Mouse (Mus musculus) large intestine, adult 2 months (tissue): ENCODE data around the gene Amh. TPM values are rescaled to one million over a fixed set of nuclear protein-coding genes. Genes with fewer than 3 reads are reported as not detected.

Source experiments
- DNase-seq: peaks from one replicate; pipeline ENCODE4 v3.0.0-alpha.2; 2012; ENCODE audit warnings: low read depth, low spot score
- WGBS: fragments of 180-500 bp; shearing (Covaris S2); methylation state at CpG from one replicate; pipeline ENCODE4 v1.1.7; 2018; 5-methylcytosine and 5-hydroxymethylcytosine counted together
- polyA plus RNA-seq: library from polyadenylated mRNA; depleted of rRNA; stranded (reverse); fragments of >200 nt; gene quantifications from 2 replicates; pipeline ENCODE4 v1.2.3, GENCODE M21; 2012

Gene Amh
- polyA plus RNA-seq, 1 experiment, result 0.63 TPM

DNA sequence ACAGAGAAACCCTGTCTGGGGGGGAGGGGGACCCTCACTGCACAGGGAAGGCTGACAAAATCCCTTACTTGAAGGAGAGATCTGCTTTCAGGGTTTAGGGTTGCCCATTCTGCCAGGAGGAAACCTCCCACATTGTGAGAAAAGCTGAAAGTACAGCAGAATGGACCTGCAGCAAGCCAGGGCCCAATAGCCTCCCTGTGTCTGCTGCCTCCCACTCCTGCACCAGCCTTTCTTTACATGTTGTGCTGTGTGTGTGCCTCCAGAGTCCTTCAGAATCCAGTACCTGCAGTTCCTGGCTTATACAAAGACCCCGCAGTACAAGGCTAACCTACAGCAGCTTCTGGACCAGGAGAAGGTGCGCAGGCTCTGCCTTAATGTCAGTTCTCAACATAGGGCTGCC lies 20.7 kb upstream of the Amh start:
- no peak for DNase-seq
- WGBS, result 95% methylated on average over 2 of the region's 2 CpGs

DNA sequence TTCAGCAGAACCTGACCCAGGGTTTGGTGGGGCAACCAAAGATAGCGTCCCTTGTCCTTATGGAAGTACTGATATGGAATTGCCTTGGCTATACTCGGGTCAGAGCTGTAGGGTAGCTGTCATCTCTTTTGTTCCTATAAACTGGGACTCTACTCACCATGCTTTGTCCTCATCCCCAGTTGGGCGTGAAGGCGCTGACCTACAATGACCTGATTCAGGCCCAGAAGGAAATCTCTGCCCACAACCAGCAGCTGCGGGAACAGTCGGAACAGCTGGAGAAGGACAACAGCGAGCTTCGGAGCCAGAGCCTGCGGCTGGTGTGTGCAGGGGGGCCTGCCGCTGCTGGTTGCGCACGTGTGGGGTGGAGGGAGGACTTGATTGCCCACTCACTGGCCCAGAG lies 20.2 kb upstream of the Amh start:
- WGBS, result 90% methylated on average over 12 of the region's 12 CpGs
- DNase-seq, result no peak

DNA sequence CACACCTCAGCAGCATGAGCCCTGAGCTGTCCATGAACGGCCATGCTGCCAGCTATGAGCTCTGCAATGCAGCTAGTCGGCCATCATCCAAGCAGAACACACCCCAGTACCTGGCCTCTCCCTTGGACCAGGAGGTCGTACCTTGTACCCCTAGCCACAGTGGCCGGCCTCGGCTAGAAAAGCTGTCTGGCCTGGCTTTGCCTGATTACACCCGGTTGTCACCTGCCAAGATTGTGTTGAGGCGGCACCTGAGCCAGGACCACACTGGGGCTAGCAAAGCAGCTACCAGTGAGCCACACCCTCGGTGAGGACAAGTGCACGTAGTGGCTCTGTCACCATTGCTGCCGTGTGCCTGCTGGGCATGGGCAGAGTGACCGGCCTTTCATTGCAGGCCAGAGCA lies 19.1 kb upstream of the Amh start:
- WGBS, result 89% methylated on average over 11 of the region's 11 CpGs
- DNase-seq, result no peak

DNA sequence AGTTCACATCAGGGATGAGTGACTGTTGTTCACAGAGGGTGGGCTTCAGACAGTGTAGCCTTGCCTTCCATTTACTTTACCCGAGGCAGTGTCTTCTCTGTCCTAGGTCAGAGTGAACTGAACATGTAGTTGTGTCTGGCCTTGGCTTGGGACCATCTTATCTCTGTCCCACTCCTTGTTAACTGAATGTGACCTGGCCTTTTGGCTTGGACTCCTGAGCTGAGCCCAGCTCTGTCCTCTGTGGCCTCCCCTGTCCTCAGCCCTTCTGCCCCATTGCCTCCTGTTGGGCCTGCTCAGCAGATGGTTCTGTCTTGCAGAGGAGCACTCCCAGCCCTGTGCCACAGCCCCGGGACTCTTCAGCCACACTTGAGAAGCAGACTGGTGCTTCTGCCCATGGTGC lies 17.5 kb upstream of the Amh start:
- DNase-seq, result no peak
- 82% methylated on average over 2 of the region's 2 CpGs for WGBS

DNA sequence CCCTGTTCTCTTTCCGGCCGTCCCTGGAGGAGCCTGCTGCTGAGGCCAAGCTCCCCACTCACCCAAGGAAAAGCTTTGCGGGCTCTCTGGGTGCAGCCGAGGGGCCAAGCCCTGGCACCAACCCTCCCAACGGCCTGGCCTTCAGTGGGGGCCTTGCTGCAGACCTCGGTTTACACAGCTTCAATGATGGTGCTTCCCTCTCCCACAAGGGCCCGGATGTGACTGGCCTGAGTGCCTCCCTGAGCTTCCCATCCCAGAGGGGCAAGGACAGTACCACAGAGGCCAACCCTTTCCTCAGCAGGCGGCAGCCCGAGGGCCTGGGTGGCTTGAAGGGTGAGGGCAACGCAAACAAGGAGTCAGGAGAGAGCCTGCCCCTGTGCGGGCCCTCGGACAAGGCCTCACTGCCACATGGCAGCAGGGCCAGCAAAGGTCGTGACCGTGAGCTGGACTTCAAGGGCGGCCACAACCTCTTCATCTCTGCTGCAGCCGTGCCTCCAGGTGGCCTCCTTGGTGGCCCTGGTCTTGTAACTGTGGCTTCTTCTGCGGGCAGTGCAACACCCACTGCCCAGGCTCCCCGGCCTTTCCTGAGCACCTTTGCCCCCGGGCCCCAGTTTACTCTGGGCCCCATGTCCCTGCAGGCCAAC lies 14.2 kb upstream of the Amh start:
- DNase-seq, result no peak

DNA sequence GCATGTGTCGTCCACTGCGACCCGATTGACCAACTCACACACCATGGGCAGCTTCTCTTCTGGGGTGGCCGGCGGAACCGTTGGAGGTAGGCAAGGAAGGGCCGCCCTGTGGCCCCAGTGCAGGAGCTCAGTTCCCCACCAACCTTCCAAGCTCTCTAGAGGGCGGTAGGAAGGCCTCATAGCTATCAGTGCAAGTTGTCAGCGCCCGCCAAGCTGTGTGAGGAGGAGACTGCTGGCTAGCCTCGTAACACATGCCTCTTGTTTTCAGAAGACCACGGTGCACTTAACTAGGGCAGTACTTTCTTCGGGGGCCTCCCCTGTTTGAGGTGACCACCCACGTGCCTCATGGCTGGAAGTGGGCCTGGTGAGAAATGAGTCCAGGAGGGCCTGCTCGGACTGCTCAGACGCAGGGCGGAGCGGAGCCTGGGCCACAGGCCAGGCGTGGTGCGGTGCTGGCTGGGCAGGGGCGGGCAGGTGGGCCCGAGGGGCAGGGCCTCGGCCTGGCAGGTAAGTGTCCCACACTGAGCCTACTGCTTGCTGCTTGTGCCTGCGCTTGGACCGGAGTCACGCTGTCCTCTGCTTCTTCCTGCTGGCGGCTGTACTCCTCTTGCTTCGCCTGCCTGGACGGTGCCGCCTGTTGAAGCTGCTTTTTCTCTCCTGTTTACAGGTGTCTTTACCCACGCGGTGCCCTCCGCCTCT lies 13.4 kb upstream of the Amh start:
- no peak for DNase-seq
- WGBS, result 82% methylated on average over 33 of the region's 33 CpGs

More for the DNA sequence above, 14.2 kb upstream of the Amh start:
- 87% methylated on average over 19 of the region's 19 CpGs for WGBS

DNA sequence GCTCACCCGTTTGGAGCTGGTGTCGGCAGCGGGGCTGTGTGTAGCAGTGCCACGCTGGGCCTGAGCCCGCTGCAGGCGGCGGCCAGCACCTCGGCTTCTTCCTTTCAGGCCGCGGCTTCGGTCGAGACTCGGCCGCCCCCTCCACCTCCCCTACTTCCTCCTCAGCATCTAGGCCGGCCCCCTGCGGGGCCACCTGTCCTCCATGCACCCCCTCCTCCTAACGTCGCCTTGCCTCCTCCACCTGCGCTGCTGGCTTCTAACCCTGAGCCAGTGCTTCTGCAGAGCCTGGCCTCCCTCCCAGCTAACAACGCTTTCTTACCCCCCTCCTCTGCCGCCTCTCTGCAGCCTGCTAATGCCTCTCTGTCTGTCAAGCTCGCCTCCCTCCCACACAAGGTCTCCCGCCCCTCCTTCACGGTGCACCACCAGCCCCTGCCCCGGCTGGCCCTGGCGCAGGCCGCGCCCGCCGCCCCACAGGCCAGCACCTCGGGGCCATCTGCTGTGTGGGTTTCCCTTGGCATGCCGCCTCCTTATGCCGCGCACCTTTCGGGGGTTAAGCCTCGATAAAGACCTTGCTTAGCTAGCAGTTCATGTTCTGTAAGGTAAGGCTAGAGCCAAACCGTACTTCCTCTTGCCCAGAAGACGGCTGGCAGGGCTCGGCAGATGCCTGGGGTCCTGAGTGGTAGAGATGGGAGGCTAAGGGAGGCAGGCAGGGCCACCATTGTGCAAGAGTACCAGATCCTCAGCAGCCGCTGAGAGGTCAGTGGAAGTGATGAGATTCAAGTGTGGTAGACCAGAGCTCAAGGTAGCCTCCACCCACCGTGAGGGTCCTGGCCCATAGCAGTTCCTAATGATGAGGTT lies 12.6 kb upstream of the Amh start:
- 74% methylated on average over 41 of the region's 41 CpGs for WGBS
- DNase-seq, result no peak

DNA sequence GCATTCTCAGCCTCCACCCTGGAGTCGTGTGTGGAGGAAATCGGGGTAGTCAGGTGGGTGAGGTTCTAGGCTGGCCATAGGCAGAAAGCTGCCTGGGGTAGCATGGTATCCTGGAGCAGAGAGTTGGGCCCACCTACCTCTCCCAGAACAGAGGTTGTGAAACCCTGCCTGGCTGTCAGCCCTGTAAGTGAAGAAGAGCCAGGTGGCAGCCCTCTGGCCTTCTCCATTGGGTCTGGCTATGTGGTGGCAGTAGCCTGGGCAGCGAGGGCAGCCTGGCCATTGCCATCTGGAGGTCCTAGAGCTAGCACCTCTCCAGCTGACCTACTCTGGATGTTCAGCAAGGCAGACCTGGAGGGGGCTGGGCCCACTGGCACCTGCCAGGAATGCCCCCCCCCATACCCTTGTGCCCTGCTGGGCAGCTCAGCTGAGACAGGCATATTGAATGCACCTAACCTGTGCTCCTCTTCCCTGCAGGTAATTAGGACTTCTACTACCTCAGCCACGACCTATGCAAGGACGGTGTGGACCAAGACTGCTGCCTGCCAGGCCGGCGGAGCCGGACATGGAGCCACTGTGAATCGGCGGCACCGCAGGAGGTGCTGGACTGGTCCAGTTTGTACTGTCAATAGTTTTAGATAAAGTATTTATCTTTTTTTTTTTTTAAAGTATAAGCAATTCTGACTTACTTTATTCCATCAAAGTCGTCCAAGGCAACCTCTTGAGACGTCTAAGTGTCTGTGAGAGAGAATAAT lies 11.8 kb upstream of the Amh start:
- DNase-seq, result no peak
- WGBS, result 88% methylated on average over 13 of the region's 13 CpGs

DNA sequence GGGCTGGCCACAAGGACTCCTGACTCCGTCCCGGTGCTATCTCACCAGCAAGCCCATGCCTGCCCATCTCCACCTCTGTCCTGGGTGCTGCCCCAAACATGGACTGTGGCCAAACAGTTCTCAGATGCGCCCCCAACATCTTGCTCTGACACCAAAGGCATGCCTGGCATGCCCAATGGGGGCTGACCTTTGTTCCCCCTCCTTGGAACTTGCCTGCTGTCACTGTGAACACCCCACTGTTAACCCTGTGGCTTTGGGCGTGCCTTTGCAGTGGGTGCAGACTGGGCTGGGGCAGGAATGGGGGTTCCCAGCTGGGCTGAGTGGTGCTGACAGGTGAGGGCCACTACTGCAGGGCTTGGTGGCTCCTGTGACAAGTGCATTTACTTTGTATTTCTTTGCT lies 11.2 kb upstream of the Amh start:
- WGBS, result 75% methylated on average over 4 of the region's 4 CpGs
- no peak for DNase-seq

DNA sequence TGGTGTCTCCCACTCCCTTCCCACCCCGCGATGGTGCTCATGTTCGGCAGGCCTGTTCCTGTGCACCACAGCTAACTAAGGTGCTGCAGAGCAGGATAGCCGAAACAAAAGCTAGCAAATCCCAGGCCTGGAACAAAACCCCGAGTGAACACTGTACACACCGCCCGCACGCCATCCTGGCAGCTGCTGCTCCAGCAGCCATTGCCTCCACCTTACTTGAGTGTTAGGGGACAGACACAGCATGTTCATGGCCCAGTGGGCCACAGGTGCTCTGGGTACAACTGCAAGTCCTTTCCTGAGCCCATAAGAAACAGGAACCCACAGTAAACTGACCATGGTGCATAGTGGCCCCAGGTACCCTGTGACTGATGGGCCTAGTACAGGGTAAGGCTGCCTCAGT lies 10.3 kb upstream of the Amh start:
- no peak for DNase-seq
- 90% methylated on average over 8 of the region's 8 CpGs for WGBS

DNA sequence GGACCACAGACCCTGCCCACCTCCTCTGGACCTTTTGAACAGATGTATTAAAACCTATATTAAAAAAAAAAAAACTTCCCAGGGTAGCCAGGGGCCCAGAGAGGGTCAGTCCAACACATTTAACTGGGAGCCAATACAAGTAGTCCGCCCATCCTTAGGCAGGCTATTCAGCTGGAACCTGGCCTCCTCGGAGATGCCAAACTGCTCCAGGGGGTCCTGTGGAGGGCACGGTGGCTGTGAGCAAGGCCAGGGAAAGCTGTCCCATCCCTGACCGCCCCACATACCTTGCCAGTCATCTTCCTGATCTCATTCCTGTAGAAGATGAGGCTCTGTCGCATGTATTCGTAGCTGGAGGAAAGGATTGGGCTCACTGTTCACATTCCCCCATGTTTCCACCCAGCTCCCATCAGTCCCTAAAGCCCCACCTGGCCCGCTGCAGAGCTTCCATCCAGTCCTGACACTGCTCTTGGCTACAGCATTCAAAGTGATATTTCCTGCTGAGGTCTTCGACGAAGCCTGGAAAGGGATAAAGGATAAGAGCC lies 8.7 kb upstream of the Amh start:
- WGBS, result 78% methylated on average over 9 of the region's 9 CpGs
- DNase-seq, result no peak

DNA sequence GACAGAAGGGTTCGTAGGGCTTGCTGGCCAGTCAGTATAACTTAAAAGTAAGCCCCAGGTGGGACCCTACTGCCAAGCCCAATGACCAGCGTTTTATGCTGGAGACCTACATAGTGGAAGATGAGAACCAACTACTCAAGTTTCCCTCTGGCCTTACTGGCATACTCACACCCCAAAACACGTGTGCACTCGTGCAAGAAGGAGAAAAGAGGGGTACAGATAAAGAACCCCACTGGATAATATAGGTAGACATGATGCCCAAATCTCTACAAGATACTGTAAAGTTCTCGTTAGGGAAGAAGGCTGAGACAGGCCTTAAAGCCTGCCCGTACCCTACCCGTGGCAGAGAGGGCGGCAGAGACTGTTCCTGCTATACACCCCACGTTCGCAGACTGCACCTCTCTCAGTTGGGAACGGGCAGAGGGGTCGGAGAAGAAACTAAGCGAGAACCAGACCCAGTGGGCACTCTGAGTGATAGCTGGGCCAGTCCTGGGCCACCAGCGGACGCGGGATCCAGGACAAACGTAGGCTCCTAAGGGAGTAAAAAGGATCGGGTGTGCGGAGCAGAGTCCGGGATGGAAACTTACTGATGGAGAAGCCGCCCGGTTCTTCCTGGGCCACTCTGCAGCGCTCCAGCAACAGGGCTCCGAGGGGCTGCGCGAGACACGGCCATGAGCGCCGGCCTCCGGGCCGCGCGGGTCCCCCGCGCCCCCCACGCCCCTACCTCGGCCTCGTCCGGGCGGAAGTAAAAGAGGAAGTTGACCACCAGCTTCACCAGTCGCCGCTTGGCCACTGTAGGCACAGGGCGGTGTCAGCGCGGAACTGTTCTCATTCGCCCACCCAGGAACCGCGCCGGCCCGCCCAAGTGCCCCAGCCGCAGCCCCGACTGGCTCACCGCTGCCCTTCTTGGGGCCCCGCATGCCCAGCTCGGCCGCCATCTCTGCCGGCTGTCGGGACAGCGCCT lies 7.6 kb upstream of the Amh start:
- no peak for DNase-seq
- WGBS, result 1% methylated on average over 55 of the region's 59 CpGs

DNA sequence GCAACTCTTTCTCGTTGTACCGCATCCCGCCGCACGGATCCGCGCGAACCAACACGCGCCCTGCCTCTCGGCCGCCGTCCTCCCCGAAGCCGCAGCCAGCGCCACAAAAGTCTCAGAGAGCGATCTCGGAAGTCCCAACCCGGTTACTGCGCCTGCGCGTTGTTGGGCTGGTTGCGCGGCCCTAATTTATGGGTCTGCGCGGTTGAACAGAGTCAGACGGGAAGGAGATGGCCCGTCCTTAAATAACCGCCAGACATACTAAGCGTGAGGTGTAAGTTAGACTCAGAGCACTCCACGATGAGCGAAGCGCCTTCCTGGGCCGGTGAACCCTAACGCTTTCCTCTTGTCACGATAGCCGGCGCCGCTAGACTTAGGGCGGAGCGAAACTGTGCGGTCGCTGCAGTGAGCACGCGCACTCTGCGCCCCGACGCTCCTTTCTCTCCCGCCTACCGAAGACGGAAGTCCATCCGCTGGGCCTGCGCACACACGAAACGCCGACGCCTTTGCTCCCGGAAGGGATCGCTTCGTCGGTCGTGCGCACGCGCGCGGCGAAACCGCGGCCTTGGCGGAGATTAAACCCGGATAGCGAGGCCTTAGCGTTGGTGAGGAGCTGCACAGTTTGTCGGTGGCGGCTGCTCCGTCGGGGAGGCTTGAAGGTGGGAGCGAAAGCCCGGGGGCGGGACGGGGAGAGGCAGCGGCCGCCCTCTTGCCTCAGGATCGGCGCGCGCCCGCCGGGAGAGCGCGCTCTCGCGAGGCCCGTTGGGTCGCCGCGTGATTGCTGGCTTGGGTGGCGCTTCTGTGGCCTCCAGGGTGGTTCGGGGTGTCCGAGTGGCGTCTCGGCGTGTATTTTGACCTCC lies 6.7 kb upstream of the Amh start, which contains the start of the genes Sf3a2 and Plekhj1:
Gene Sf3a2, plus strand, starts transcription at position 49 of the 857 bp plus-strand sequence.
Gene Plekhj1, minus strand, starts transcription at position 477 of the 857 bp plus-strand sequence.
- under 1% methylated on average over 104 of the region's 104 CpGs for WGBS
- DNase-seq, result peak; percentile 80

DNA sequence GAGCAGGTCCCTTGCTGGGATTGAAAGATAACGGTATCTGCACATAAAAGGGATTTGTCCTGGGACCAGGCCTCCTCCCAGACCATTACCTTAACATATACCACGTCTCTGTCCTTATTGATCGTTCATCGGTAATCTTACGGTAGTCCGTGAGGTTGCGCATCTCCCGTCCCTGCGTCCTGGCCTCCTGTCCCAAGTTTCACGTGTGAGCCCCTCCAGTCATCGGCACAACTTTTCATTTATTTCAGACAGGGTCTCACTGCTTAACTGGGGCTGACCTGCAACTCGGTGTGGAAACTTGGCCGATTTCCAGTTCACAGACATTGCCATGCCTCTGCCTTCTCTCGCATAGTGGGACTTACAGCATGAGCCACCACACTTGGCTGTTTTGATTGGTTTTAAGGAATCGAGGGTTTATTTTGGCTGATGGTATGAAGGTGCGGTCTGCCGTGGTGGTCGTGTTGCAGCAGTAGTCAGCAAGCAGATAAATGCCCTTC lies 5.9 kb upstream of the Amh start:
- no peak for DNase-seq
- WGBS, result under 1% methylated on average over 18 of the region's 18 CpGs

DNA sequence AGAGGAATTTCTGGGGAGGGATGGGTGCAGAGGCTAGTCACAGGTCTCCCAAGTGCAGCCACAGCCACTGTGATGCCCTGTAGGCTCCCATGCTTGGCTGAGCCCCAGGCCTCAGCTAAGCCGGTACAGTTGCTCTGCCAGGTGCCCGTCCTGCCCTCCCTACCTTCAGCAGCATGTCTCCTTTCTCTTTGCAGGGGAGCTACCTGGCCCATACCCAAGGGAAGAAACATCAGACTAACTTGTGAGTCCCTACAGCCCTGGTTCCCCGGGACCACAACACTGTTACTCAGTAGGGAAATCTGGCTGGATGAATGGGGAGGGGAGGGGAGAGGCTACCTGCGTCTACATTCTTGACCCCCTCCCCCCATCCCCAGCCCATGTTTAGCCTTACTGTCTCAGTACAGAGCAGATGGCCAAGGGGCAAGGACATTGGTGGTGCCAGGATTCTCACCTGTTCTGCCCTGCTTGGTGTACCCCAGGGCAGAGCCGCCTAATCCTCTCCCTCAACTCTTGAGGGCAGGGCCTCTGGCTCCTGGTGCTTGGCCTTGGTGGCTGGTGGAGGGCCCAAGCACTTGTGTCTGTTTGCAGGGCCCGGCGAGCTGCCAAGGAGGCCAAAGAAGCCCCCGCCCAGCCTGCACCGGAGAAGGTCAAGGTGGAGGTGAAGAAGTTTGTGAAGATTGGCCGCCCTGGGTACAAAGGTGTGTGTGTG lies 2.7 kb upstream of the Amh start:
- WGBS, result 82% methylated on average over 10 of the region's 10 CpGs
- DNase-seq, result no peak

DNA sequence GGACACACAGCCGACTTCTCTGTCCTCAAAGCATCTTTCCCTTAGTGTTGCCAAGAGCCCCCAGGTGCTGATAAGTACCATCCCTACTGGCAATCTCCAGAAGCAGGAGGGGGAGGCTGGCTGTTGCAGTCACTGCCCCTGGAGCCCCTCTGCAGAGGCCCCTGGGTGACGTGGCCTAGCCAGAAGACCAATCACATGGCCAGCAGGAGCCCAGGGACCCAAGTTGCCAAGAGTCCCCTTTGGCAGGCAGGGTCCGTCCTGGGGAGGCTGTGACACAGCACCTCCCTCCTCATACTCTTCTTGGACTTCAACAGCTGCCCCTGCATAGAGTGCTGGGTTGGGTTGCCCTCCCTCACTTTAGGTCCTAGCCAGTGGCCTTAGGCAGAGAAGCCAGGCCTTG lies 2.0 kb upstream of the Amh start:
- 93% methylated on average over 3 of the region's 3 CpGs for WGBS
- no peak for DNase-seq

DNA sequence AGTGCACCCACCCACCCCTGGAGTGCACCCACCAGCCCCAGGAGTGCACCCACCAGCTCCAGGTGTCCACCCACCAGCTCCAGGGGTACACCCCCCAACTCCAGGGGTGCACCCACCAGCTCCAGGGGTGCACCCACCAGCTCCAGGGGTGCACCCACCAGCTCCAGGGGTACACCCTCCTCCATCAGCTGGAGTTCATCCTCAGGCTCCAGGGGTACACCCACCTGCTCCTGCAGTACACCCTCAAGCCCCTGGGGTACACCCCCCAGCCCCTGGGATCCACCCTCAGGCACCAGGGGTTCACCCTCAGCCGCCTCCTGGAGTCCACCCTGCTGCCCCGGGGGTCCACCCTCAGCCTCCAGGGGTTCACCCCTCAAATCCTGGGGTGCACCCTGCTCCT lies 703 bp upstream of the Amh start:
- WGBS, result 97% methylated on average over 2 of the region's 2 CpGs
- no peak for DNase-seq
